Mouse (Mus musculus): ENCODE data around the gene Tmem255a. TPM values are rescaled to one million over a fixed set of nuclear protein-coding genes. Genes with fewer than 3 reads are reported as not detected.

Gene Tmem255a
- 0.18 and 0.30 TPM in 2 replicates for polyA plus RNA-seq (2012; rRNA removed)

DNA sequence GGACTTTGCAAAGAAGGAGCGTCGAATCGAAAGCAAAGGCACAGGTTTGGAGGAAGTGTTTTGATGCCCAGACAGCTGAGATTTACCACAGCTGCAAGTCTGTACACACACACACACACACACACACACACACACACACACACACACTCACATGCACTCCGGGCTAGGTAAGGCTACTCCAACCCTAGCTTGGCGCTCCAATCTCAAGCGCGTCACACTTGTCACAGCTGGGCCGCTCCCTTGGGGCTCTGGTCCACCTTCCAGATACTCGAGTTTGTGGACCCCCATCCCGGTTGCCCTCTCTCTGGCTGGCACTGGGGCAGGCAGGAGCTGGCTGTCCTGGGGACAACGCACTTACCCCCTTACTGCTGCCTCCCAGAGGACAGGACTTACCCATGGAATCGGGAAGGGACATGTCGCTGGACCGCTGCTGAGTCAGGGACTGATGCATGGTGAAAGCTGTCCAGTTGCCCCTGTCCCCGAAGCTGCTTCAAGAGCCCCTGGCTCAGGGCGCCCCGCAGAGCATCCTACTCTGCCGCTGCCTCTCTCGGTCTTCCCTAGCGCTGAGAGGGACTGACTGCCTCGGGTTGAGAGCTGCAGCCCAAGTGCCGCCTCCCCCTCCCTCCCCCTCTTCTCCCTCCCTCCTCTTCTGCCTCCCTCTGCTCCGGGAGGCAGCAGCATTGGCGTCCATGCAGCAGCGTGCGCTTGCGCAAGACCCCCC is at the start of gene Tmem255a:
Gene Tmem255a (minus strand): TSS at position 589 of the 721 bp plus-strand sequence.

DNA sequence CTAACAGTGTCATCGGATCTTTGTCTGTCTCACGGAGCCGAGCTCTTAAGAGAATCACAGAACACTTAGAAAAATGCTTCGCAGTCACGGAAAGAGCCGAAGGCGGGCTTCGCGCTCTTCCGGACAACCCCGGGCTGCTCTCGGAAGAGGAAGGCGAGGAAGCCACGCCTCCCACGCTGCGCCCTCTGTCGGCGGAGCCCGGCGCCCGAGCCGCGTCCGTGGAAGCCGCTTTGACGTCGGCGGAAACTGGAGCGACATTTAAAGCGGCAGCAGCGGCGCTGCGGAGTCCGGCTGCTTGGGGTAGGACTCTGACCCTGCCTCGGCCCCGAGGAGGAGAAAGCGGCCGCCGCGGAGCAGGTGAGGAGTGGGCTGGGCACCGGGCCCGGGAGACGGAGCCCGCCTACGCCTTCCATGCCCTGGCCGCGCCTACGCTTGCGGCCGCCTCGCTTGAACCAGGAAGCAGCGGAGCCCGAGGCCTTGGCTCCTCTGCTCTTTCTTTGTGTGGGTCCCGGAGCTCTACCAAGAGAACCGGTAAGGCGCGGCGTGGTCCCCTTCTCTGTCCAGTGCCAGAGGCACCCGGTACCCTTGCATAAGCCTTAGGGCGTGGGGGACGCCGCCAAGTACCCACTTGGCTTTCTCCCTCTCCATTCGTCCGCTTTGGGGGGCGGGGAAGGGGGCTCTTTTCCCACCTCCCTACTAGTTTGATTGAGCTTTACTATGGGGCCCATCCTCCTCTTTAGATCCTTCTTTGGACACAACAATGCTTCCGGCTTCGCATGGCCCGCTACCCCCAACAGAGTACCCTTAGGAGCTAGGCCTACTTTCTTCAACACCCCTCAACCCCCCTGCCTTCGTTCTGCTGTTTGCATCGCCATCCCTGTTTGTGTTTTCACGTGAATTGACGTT is 62.4 kb downstream of the Tmem255a start, which contains the start of gene Zbtb33:
Gene Zbtb33 (plus strand): TSS at position 242 of the 906 bp plus-strand sequence.

Other genes with a start within 250 kb of the Tmem255a start
- not detected in 2 replicates for gene Btg1-ps1, start 233.6 kb downstream of the Tmem255a start, polyA plus RNA-seq (2012; rRNA removed)
- not detected in 2 replicates for gene Btg1-ps2, start 209.3 kb downstream of the Tmem255a start, polyA plus RNA-seq (2012; rRNA removed)
- not detected in 2 replicates for gene Rhox10, start 186.0 kb downstream of the Tmem255a start, polyA plus RNA-seq (2012; rRNA removed)
- gene Rhox11, start 167.3 kb downstream of the Tmem255a start, polyA plus RNA-seq (2012; rRNA removed), result not detected in 2 replicates
- gene Rhox12, start 141.5 kb downstream of the Tmem255a start, polyA plus RNA-seq (2012; rRNA removed), result not detected in 2 replicates
- not detected in 2 replicates for gene Rhox13, start 131.2 kb downstream of the Tmem255a start, polyA plus RNA-seq (2012; rRNA removed)
- 0.19 and 0.35 TPM in 2 replicates for gene Zbtb33, start 62.6 kb downstream of the Tmem255a start, polyA plus RNA-seq (2012; rRNA removed)
- gene Atp1b4, start 63.7 kb upstream of the Tmem255a start, polyA plus RNA-seq (2012; rRNA removed), result not detected in 2 replicates
- 6.5 and 9.0 TPM in 2 replicates for gene Lamp2, start 204.0 kb upstream of the Tmem255a start, polyA plus RNA-seq (2012; rRNA removed)